Mouse (Mus musculus): Measurements from ENCODE around the gene Aqp11. TPM values are rescaled to one million over a fixed set of nuclear protein-coding genes. Genes with fewer than 3 reads are reported as not detected.

The Aqp11 gene
- polyA plus RNA-seq, 1 experiment: 0.56 TPM

GRCm38 (mm10) chr7:97687831-97688230 lies 50.3 kb downstream of the Aqp11 start:
- Histone ChIP-seq H3K27me3 (ENCODE audit: control insufficient read depth, insufficient read depth, insufficient read length) (no peaks in the 10 kb centered on the region), H3ac (ENCODE audit: control insufficient read depth, insufficient read length) (no peak overlapping the region), H3K36me3 (ENCODE audit: control insufficient read depth, insufficient read depth) (peaks cover 14% of the 10 kb centered on the region), H3K79me2 (ENCODE audit: control insufficient read depth, insufficient read depth) (no peaks in the 10 kb centered on the region), H3K4me2 (ENCODE audit: low read depth) (no peak overlapping the region), H3K4me3 (no peak overlapping the region)
- TF ChIP-seq REST (IDR thresholded peaks at IDR 0.05; ENCODE audit: insufficient read depth, insufficient read length) (no peak), CEBPB (IDR thresholded peaks at IDR 0.05; ENCODE audit: insufficient read depth, poor library complexity, severe bottlenecking) (no peak), MYOG (IDR thresholded peaks at IDR 0.05; ENCODE audit: control insufficient read depth in 1 of 3, insufficient read depth in 1 of 3, insufficient read length in 2 of 3, low read depth in 2 of 3) (no peak), E2F4 (IDR thresholded peaks at IDR 0.05; ENCODE audit: insufficient read depth) (no peak), MYOD1 (IDR thresholded peaks at IDR 0.05; ENCODE audit: control insufficient read depth in 1 of 3, insufficient read length in 2 of 3, low read depth in 2 of 3) (no peak), POLR2A (IDR thresholded peaks at IDR 0.05; ENCODE audit: insufficient read length, low read depth) (no peak), TCF3 (IDR thresholded peaks at IDR 0.05; ENCODE audit: insufficient read length, low read depth) (no peak), POLR2AphosphoS2 (IDR thresholded peaks at IDR 0.05; ENCODE audit: insufficient read length, low read depth) (no peak), SRF (IDR thresholded peaks at IDR 0.05; ENCODE audit: control insufficient read depth, insufficient read length, low read depth) (no peak), USF1 (IDR thresholded peaks at IDR 0.05; ENCODE audit: low read depth) (no peak), TCF12 (IDR thresholded peaks at IDR 0.05; ENCODE audit: insufficient read depth, poor library complexity, severe bottlenecking) (no peak)

GRCm38 (mm10) chr7:97679239-97679638 lies 58.9 kb downstream of the Aqp11 start:
- Histone ChIP-seq H3ac (ENCODE audit: control insufficient read depth, insufficient read length) (no peak overlapping the region), H3K4me2 (ENCODE audit: low read depth) (no peak overlapping the region), H3K79me2 (ENCODE audit: control insufficient read depth, insufficient read depth) (no peaks in the 10 kb centered on the region), H3K4me3 (no peak overlapping the region), H3K36me3 (ENCODE audit: control insufficient read depth, insufficient read depth) (peaks cover 35% of the 10 kb centered on the region), H3K27me3 (ENCODE audit: control insufficient read depth, insufficient read depth, insufficient read length) (no peaks in the 10 kb centered on the region)
- TF ChIP-seq TCF3 (IDR thresholded peaks at IDR 0.05; ENCODE audit: insufficient read length, low read depth) (no peak), E2F4 (IDR thresholded peaks at IDR 0.05; ENCODE audit: insufficient read depth) (no peak), USF1 (IDR thresholded peaks at IDR 0.05; ENCODE audit: low read depth) (no peak), TCF12 (IDR thresholded peaks at IDR 0.05; ENCODE audit: insufficient read depth, poor library complexity, severe bottlenecking) (no peak), SRF (IDR thresholded peaks at IDR 0.05; ENCODE audit: control insufficient read depth, insufficient read length, low read depth) (no peak), MYOD1 (IDR thresholded peaks at IDR 0.05; ENCODE audit: control insufficient read depth in 1 of 3, insufficient read length in 2 of 3, low read depth in 2 of 3) (no peak), MAX (IDR thresholded peaks at IDR 0.05; ENCODE audit: low read depth) (no peak), POLR2AphosphoS2 (IDR thresholded peaks at IDR 0.05; ENCODE audit: insufficient read length, low read depth) (no peak), REST (IDR thresholded peaks at IDR 0.05; ENCODE audit: insufficient read depth, insufficient read length) (no peak), MYOG (IDR thresholded peaks at IDR 0.05; ENCODE audit: control insufficient read depth in 1 of 3, insufficient read depth in 1 of 3, insufficient read length in 2 of 3, low read depth in 2 of 3) (no peak), POLR2A (IDR thresholded peaks at IDR 0.05; ENCODE audit: insufficient read length, low read depth) (no peak), CEBPB (IDR thresholded peaks at IDR 0.05; ENCODE audit: insufficient read depth, poor library complexity, severe bottlenecking) (no peak)

Other genes with a start within 250 kb of the Aqp11 start
- 127 TPM for gene Aamdc, start 158.8 kb downstream of the Aqp11 start, polyA plus RNA-seq (2012; fragmentation: generic; extraction: Trizol)
- 4.3 TPM for gene Rsf1, start 158.4 kb downstream of the Aqp11 start, polyA plus RNA-seq (2012; fragmentation: generic; extraction: Trizol)
- 56.3 TPM for gene Clns1a, start 41.7 kb downstream of the Aqp11 start, polyA plus RNA-seq (2012; fragmentation: generic; extraction: Trizol)
- 33.2 TPM for gene Pak1, start 50.3 kb upstream of the Aqp11 start, polyA plus RNA-seq (2012; fragmentation: generic; extraction: Trizol)
- gene Gdpd4, start 181.7 kb upstream of the Aqp11 start, polyA plus RNA-seq (2012; fragmentation: generic; extraction: Trizol): not detected

Measured in myocyte (in vitro differentiated cells).